In genomic region chr7:98836646-98837045, GRCm38 (mm10) we compare ENCODE assay signal across 8 mouse cellular contexts. TPM values are rescaled to one million over a fixed set of nuclear protein-coding genes. Genes with fewer than 3 reads are reported as not detected.
DNase-seq lines count a peak whose midpoint lies in the region; ATAC-seq lines count a peak whose summit lies in the region.

No protein-coding gene starts in this region.

- no peaks in the 10 kb centered on the region for H3K9me3 ChIP-seq in hindbrain, embryonic 12.5 days (replicated peaks)
- H3K9me3 ChIP-seq in midbrain, embryonic 15.5 days: no peaks in the 10 kb centered on the region
- H3K9me3 ChIP-seq in stomach, embryonic 16.5 days (replicated peaks; ENCODE audit: control insufficient read depth, low read length): no peaks in the 10 kb centered on the region

- H3K27me3 ChIP-seq in hindbrain, embryonic 12.5 days: peaks cover 97% of the 10 kb centered on the region
- H3K27me3 ChIP-seq in midbrain, embryonic 15.5 days (replicated peaks): peaks cover 92% of the 10 kb centered on the region
- peaks cover 46% of the 10 kb centered on the region for H3K27me3 ChIP-seq in stomach, embryonic 16.5 days (ENCODE audit: control insufficient read depth, insufficient read depth, low read length)

- no peak for ATAC-seq in hindbrain, embryonic 12.5 days (ENCODE audit: low FRiP score)
- no peak for ATAC-seq in midbrain, embryonic 15.5 days (replicated peaks)
- ATAC-seq in stomach, embryonic 16.5 days (ENCODE audit: insufficient read depth, low FRiP score): no peak

- DNase-seq in layer of hippocampus, adult 11-12 months (ENCODE audit: low spot score): peak; percentile 43
- DNase-seq in layer of hippocampus, adult 9-11 months: no peak
- DNase-seq in c-Kit-positive CD71-negative TER-119-negative erythroid progenitor cells, embryonic 14.5 days (ENCODE audit: low read depth): peak; percentile 47
- DNase-seq in gastrocnemius, adult 18-20 months (ENCODE audit: low spot score): peak; percentile 87
- DNase-seq in liver: peak; percentile 56

- H3K36me3 ChIP-seq in hindbrain, embryonic 12.5 days: no peaks in the 10 kb centered on the region
- no peaks in the 10 kb centered on the region for H3K36me3 ChIP-seq in midbrain, embryonic 15.5 days (replicated peaks)
- no peaks in the 10 kb centered on the region for H3K36me3 ChIP-seq in stomach, embryonic 16.5 days (ENCODE audit: control insufficient read depth, insufficient read depth, low read length)

- WGBS in hindbrain, embryonic 12.5 days: 2% methylated on average over 23 of the region's 23 CpGs
- WGBS in midbrain, embryonic 15.5 days: under 1% methylated on average over 23 of the region's 23 CpGs
- WGBS in stomach, embryonic 16.5 days: 5% methylated on average over 23 of the region's 23 CpGs

- peak overlapping the region; percentile 96 for H3K4me2 ChIP-seq in hindbrain, embryonic 12.5 days (replicated peaks)
- peak overlapping the region; percentile 90; the same call in 1 of the 2 replicates for H3K4me2 ChIP-seq in midbrain, embryonic 15.5 days
- peak overlapping the region; percentile 96 for H3K4me2 ChIP-seq in stomach, embryonic 16.5 days (ENCODE audit: low read depth, low read length)

- H3K4me1 ChIP-seq in hindbrain, embryonic 12.5 days: peaks cover 48% of the 10 kb centered on the region
- peaks cover 50% of the 10 kb centered on the region for H3K4me1 ChIP-seq in midbrain, embryonic 15.5 days
- peaks cover 37% of the 10 kb centered on the region for H3K4me1 ChIP-seq in stomach, embryonic 16.5 days (ENCODE audit: control insufficient read depth, insufficient read depth, low read length)

- peak overlapping the region; percentile 54 for H3K4me3 ChIP-seq in hindbrain, embryonic 12.5 days
- H3K4me3 ChIP-seq in midbrain, embryonic 15.5 days: peak overlapping the region; percentile 47; the same call in 1 of the 2 replicates
- H3K4me3 ChIP-seq in stomach, embryonic 16.5 days (replicated peaks; ENCODE audit: low read length): peak overlapping the region; percentile 57

- H3K9ac ChIP-seq in hindbrain, embryonic 12.5 days: no peak overlapping the region
- no peak overlapping the region for H3K9ac ChIP-seq in midbrain, embryonic 15.5 days
- peak overlapping the region; percentile 7; the same call in 1 of the 2 replicates for H3K9ac ChIP-seq in stomach, embryonic 16.5 days (ENCODE audit: low read length)

- H3K27ac ChIP-seq in hindbrain, embryonic 12.5 days: no peak overlapping the region
- no peak overlapping the region for H3K27ac ChIP-seq in midbrain, embryonic 15.5 days
- H3K27ac ChIP-seq in stomach, embryonic 16.5 days (ENCODE audit: low read length): no peak overlapping the region

RNA-seq across cellular contexts. Expression of gene Wnt11, which starts 1.7 kb away (rescaled TPM):
- 1 to 10 TPM; 6.5 to 6.8 TPM for total RNA-seq in gastrocnemius, adult 18-20 months (2021)
- polyA plus RNA-seq in hindbrain, embryonic 12.5 days (2016; fragmentation: Nextera tagmentation; extraction: Ambion mirVana): 14.7 and 16.5 TPM in 2 replicates
- polyA plus RNA-seq in midbrain, embryonic 15.5 days (2015; fragmentation: Nextera tagmentation; extraction: Ambion mirVana): 0.99 and 1.0 TPM in 2 replicates
- 4.7 and 5.8 TPM in 2 replicates for polyA plus RNA-seq in stomach, embryonic 16.5 days (2015; fragmentation: Nextera tagmentation; extraction: Ambion mirVana)
